Mouse (Mus musculus) embryo, embryonic 9.5 days (tissue): Measurements from ENCODE around the gene Tmco4.
A peak's percentile ranks its signal among the peaks of the same experiment; 100 is the strongest.

Experiments
- DNase-seq: peaks from one replicate; pipeline ENCODE4 v3.0.0-alpha.2; 2017; ENCODE audit errors: extremely low spot score

Gene Tmco4

GRCm38 (mm10) chr4:138972827-138973718 is at the start of gene Tmco4:
Gene Tmco4 (plus strand): TSS chr4:138972888.
- peak; percentile 74 for DNase-seq

- DNase-seq = no peak
These were observed 47.1 kb upstream of the Tmco4 start for GRCm38 (mm10) chr4:138925561-138925960.

- no peak for DNase-seq
These were observed 38.8 kb upstream of the Tmco4 start for GRCm38 (mm10) chr4:138933862-138934261.

GRCm38 (mm10) chr4:138934456-138935145 is 38.1 kb upstream of the Tmco4 start:
- no peak for DNase-seq

GRCm38 (mm10) chr4:138938495-138939269 is 34.0 kb upstream of the Tmco4 start:
- no peak for DNase-seq

- DNase-seq = no peak
These were observed 33.2 kb upstream of the Tmco4 start for GRCm38 (mm10) chr4:138939481-138939880.

- DNase-seq = no peak
These were observed 31.3 kb upstream of the Tmco4 start for GRCm38 (mm10) chr4:138941401-138941800.

- no peak for DNase-seq
These were observed 30.7 kb upstream of the Tmco4 start for GRCm38 (mm10) chr4:138941966-138942365.

- peak; percentile 70 for DNase-seq
These were observed 29.0 kb upstream of the Tmco4 start for GRCm38 (mm10) chr4:138943730-138944129.

- no peak for DNase-seq
These were observed 24.4 kb upstream of the Tmco4 start for GRCm38 (mm10) chr4:138948257-138948656.

- DNase-seq = no peak
These were observed 14.1 kb upstream of the Tmco4 start for GRCm38 (mm10) chr4:138958612-138959011.

- no peak for DNase-seq
These were observed 13.6 kb upstream of the Tmco4 start for GRCm38 (mm10) chr4:138959120-138959519.

GRCm38 (mm10) chr4:138959926-138960325 is 12.8 kb upstream of the Tmco4 start:
- DNase-seq = no peak

- no peak for DNase-seq
These were observed 10.0 kb upstream of the Tmco4 start for GRCm38 (mm10) chr4:138962719-138963118.

- no peak for DNase-seq
These were observed 6.8 kb upstream of the Tmco4 start for GRCm38 (mm10) chr4:138965871-138966270.

- no peak for DNase-seq
These were observed 5.8 kb upstream of the Tmco4 start, which contains the start of gene Rnf186 for GRCm38 (mm10) chr4:138966866-138967265. Gene Rnf186 (plus strand): TSS chr4:138967112.

GRCm38 (mm10) chr4:138967485-138967884 is 5.2 kb upstream of the Tmco4 start:
- DNase-seq = no peak

- DNase-seq = no peak
These were observed 3.7 kb upstream of the Tmco4 start for GRCm38 (mm10) chr4:138968772-138969556.

GRCm38 (mm10) chr4:138969736-138970135 is 3.0 kb upstream of the Tmco4 start:
- no peak for DNase-seq

GRCm38 (mm10) chr4:138971371-138971770 is 1.3 kb upstream of the Tmco4 start:
- no peak for DNase-seq

GRCm38 (mm10) chr4:138972139-138972826 is 405 bp upstream of the Tmco4 start:
- peak; percentile 52 for DNase-seq
